Mouse (Mus musculus): ENCODE results near the gene Unc119b.
"Not testable (repeated sequence)": the region's sequence is repeated elsewhere in the genome, so short reads cannot be mapped to it uniquely, and the experiment has no call there.

Gene Unc119b

GRCm38 (mm10) chr5:115158040-115158983 is 23.5 kb upstream of the Unc119b start, which contains the start of gene Mlec:
TSS of gene Mlec (minus strand) at chr5:115158179.
- DNase-seq (ENCODE audit: low read depth, low spot score) = peak; percentile 97

DNA sequence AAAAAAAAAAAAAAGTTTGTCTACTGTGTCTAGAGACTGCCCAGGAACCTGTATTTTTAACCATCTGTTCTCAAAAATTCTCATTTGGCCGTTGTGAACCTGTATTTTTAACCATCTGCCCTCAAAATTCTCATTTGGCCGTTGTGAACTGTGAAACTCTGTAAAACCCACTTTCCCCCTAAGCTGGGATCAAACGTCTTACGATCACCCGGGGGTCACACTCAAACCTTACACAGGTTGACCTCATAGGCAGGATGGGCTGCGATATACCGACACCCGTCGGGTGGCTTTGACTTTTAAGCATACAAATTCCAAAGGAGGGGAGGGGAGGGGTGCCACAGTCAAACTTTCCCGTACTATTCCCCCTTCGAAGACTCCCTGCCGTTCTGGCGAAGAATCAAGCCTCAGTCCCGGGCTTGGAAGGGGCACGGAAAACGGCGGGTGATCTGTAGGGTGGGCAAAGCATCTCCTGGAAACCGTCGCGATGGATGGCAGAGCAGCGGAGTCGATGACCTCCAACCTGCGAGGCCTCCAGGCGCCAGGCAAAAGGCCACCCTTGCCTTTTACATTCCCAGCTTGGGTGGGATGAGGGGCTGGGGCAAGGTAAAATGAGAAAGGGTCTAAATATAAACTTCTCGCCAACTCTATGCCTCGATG is 22.3 kb upstream of the Unc119b start:
- DNase-seq (ENCODE audit: low read depth, low spot score) = no peak

DNA sequence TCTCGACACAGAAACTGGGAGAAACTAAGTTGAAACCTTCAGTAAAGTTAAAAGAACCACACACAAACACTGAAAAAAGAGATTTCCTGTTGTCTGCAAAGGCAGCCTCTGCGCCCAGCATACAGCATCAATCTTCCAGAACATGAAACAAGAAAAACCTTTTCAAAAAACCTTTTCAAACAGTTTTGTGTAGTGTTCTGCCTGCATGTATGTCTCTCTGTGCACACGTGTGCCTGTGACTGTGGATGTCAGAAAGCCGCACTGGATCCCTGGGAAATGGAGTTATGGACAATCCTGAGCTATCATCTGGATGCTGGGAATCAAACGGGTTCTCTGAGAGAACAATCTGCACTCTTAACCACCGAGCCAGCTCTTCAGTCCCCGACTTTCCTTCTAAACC is 21.6 kb upstream of the Unc119b start:
- no peak for DNase-seq (ENCODE audit: low read depth, low spot score)

DNA sequence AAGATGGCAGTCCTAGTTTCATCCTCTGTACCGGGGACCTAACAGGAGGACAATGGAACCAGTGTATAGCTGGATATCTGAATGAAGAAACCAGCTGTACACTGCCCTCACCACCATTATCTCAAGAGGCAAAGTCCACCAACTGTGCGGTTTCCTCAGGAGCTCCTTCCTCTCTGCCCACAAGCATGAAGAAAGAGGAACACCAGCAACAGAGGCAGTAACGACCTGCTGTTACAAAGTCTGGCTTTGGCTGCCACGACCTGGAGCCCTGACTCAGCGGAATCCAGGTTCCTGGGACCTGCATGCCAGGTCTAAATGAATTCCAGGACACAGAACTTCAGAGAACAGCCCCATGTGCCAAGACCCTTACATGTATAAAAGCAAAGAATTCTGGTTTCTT is 21.1 kb upstream of the Unc119b start:
- DNase-seq (ENCODE audit: low read depth, low spot score) = no peak

DNA sequence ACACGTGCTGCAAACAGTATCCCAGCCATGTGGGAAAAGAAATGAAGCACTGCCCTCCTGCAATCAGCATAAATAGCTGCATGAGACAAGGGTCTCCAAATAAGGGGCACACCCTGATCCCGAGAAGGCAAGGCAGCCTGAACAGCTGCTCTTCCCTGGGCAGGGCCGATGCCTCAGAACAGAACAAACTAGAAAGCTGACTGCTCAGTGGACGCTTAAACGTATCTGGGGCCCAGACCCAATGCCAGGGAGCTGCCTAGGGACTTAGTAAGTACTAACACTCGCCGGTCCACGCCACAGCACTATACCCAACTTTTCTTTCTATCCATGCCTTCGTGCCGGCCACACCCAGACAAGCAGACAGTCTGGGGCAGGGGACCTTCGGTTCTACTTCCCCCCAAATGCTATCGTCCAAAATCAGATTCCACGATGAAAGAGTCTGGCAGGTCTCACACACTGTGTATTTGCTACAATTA is 20.4 kb upstream of the Unc119b start:
- DNase-seq (ENCODE audit: low read depth, low spot score) = no peak

DNA sequence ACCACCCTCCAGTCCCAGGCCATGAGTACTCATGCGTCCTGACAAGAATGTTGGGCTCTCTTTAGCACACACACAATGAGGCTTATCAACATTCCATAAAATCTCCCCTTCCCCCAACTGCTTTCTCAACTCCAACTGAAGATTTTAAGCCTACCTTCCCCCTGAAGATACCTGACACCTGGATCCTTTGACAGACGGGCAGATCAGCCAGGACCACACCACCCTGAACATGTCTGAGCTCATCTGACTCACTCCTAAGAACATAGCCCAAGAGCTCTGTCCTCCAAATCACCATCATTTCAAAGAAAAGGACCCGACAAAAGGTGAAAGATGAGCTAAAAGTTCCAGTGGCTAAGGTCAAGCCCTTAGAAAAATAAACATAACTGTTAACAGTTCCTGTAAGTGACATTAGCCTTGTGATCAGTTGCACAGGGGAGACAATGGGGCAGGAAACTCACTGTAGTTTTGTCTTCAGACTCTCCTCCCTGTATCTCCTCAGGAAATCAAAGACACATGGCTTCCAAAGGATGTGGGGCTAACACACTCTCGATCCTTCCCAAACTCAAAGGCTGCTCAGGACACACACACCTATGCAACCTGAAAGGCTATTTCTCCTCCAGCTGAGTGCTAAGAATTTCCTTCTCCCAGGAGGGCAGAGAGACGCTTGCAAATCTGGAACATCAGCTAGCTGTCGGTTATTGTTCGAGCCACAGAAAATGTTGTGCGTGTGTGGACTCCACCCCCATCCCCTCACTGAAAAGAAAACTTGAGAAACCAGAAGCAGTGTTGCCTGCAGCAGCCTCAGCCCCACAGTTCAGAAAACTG is 17.6 kb upstream of the Unc119b start:
- no peak for DNase-seq (ENCODE audit: low read depth, low spot score)

GRCm38 (mm10) chr5:115151457-115151856 is 16.7 kb upstream of the Unc119b start:
- no peak for DNase-seq (ENCODE audit: low read depth, low spot score)

GRCm38 (mm10) chr5:115150991-115151390 is 16.2 kb upstream of the Unc119b start:
- DNase-seq (ENCODE audit: low read depth, low spot score) = no peak

- DNase-seq (ENCODE audit: low read depth, low spot score) = no peak
These were observed 15.1 kb upstream of the Unc119b start for GRCm38 (mm10) chr5:115149675-115150459.

GRCm38 (mm10) chr5:115148872-115149271 is 14.1 kb upstream of the Unc119b start:
- not testable (repeated sequence) for DNase-seq (ENCODE audit: low read depth, low spot score)

DNA sequence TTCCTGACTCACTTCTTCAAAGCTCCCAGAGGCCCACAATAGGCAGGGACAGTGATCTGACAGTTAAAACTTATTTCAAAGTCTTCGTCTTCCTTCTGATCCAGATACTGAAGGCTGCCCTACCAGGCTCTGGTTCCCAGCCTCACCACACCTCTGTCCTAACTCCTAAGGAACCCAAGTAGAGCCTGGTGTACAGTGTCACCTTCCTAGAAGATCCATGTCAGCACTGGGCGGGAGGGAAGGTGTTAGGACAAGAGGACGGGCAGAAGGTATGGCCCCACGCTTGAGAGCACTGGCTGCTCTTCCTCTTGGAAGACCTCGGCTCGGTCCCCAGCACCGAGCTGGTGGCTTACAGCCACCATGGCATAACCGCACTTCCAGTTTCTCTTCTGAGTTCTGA is 13.6 kb upstream of the Unc119b start:
- DNase-seq (ENCODE audit: low read depth, low spot score) = no peak

DNA sequence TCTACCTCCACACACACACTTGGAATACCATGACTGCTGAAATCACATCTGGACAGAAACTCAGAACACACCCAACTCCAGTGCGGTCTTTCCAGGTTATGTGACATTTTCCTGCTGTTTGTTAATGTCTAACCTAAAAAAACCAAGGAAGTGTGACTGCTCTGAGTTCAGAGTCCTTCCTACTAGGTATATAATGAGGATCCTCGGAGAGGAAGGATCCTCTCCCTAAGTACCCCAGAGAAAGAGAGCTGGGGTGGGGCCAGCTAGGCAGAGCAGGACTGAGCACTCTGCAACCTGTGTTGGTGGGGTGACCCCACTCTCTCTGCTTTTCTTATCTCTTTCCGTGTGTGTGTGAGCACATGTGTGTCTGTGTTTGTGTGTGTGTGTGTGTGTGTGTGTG is 12.6 kb upstream of the Unc119b start:
- DNase-seq (ENCODE audit: low read depth, low spot score) = no peak

DNA sequence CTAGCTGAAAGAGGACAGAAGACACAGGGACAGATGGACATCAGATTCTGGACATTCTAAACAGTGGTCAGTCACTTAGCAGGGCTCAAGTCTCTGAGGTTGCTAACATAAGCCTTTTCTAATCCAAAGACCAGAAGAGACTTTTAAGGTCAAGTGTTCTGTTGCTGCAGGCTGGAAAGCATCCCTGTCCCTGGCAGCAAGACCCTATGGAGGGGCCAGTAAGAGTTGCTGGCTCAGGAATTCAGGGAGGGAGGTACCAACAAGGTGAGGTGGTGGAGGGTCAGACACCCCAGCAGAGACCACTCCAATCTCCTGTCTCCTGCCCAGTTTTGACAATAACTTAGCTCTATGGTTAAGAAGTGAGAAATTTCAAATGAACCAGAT is 12.0 kb upstream of the Unc119b start:
- DNase-seq (ENCODE audit: low read depth, low spot score) = no peak

GRCm38 (mm10) chr5:115145976-115146746 is 11.4 kb upstream of the Unc119b start:
- no peak for DNase-seq (ENCODE audit: low read depth, low spot score)

GRCm38 (mm10) chr5:115145253-115145968 is 10.6 kb upstream of the Unc119b start:
- no peak for DNase-seq (ENCODE audit: low read depth, low spot score)

DNA sequence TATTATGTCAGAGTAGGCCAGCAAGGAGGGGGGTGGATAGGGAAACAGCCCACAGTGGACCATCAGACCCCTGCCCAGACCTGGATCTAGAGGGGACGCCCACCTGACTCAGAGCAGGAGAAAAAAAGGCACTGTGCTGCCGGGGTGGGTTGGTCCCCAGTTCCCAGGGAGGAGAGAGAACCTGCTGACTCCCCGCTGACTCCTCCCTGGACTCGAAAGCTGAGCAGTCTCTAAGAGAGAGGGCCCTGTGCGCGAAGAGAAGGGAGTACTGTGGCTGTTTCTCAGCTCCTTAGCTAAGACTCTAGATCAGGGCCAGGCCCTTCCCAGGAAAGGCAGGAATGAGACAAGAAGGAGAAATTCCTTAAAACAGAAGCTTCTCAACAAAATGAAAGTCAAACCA is 9.7 kb upstream of the Unc119b start:
- DNase-seq (ENCODE audit: low read depth, low spot score) = no peak

GRCm38 (mm10) chr5:115143552-115143951 is 8.8 kb upstream of the Unc119b start:
- no peak for DNase-seq (ENCODE audit: low read depth, low spot score)

GRCm38 (mm10) chr5:115142166-115142697 is 7.5 kb upstream of the Unc119b start:
- DNase-seq (ENCODE audit: low read depth, low spot score) = no peak

- DNase-seq (ENCODE audit: low read depth, low spot score) = no peak
These were observed 6.0 kb upstream of the Unc119b start for GRCm38 (mm10) chr5:115140726-115141125.
